Mouse (Mus musculus) kidney, adult 2 months (tissue): ENCODE results near the gene Ap2b1. TPM values are rescaled to one million over a fixed set of nuclear protein-coding genes. Genes with fewer than 3 reads are reported as not detected.

Experiments
- DNase-seq: peaks from one replicate; pipeline ENCODE4 v3.0.0; 2021
- H3K27ac ChIP-seq: fragments of 200-500 bp; 2 replicates; pipeline ENCODE4 v1.5.1; 2012; ENCODE audit warnings: low read depth, low read length, control low read depth, inconsistent platforms; ENCODE audit not compliant: insufficient read depth
- H3K27me3 ChIP-seq: fragments of 200-500 bp; replicated peaks from 2 replicates; pipeline ENCODE4 v1.6.1; 2012; ENCODE audit warnings: mild to moderate bottlenecking, moderate library complexity, low read length, inconsistent platforms; ENCODE audit not compliant: control insufficient read depth, insufficient read depth
- H3K36me3 ChIP-seq: fragments of 200-500 bp; 2 replicates; pipeline ENCODE4 v1.6.1; 2012; ENCODE audit warnings: mild to moderate bottlenecking, moderate library complexity, low read length, inconsistent platforms; ENCODE audit not compliant: control insufficient read depth, insufficient read depth
- H3K4me1 ChIP-seq: fragments of 200-500 bp; 2 replicates; pipeline ENCODE4 v1.6.1; 2011; ENCODE audit warnings: low read length; ENCODE audit not compliant: control insufficient read depth, insufficient read depth
- H3K4me3 ChIP-seq: fragments of 200-500 bp; 2 replicates; pipeline ENCODE4 v1.5.1; 2011; ENCODE audit warnings: mild to moderate bottlenecking, low read depth, low read length, control low read depth; ENCODE audit not compliant: insufficient read depth
- CTCF ChIP-seq: fragments of 200-500 bp; conservative IDR thresholded peaks from 2 replicates; pipeline ENCODE4 v1.5.1; 2011; ENCODE audit warnings: low read depth, mild to moderate bottlenecking, control low read depth, low read length, moderate library complexity, mixed read lengths; ENCODE audit not compliant: insufficient read depth, insufficient read length
- POLR2A ChIP-seq: fragments of 200-500 bp; IDR thresholded peaks from one replicate; pipeline ENCODE4 v1.6.1; 2011; ENCODE audit warnings: low read depth, low read length, control low read depth
- WGBS: fragments of 180-500 bp; shearing (Covaris S2); methylation state at CpG from one replicate; pipeline ENCODE4 v1.1.7; 2018; 5-methylcytosine and 5-hydroxymethylcytosine counted together
- polyA plus RNA-seq: library from polyadenylated mRNA; depleted of rRNA; stranded (reverse); fragments of >200 nt; gene quantifications from 2 replicates; pipeline ENCODE4 v1.2.3, GENCODE M21; 2012

The Ap2b1 gene
- polyA plus RNA-seq, 1 experiment = 37.4 TPM

DNA sequence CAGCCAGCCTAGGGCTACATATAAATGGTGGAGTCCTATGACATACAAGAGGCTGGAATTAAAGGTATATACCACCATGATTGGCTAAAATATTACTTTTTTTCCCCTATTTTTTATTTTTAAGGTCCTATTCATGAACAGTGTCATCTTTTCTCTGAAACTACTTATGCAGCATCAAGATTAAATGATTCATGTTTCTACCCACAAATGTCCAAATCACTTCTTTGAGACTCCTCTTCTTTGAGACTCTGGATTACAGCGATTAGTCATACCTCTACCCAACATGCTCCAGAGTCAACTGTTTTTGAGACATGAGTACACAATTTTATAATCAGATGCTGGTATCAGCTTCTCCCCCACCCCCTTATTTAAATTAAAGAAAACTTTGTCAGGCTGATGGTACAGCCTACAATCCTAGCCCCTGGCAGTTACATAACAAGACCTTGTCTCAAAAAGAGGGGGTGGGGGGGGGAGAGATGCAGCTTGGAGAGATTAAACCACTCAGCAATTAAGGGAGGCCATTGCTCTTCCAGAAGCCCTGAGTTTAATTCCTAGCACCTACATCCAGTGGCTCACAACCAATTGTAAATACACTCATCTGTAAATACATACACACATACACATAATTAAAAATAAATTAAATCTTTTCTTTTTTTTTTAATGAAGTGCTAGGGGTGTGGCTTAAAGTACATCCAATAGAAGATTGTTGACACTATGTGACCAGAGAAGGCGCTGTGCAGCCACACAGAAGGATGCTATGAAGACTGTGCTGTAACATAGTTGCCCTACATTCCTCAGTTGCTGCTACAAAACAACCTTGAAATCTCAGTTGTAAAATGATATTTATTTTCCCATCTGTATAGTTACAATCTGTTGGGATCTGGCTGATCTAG, 26.6 kb upstream of the Ap2b1 start:
- TF ChIP-seq POLR2A = no peak
- TF ChIP-seq CTCF = 0 out of 2 replicates have a peak, but pooled peaks have one; percentile 12
- Histone ChIP-seq H3K4me1 (no peaks in the 10 kb centered on the region), H3K27ac (no peak overlapping the region), H3K36me3 (no peaks in the 10 kb centered on the region), H3K4me3 (no peak overlapping the region), H3K27me3 (no peaks in the 10 kb centered on the region)
- WGBS = 13% methylated on average over 2 of the region's 2 CpGs
- peak; percentile 18 for DNase-seq

- DNase-seq = no peak
These were observed 22.6 kb upstream of the Ap2b1 start for GRCm38 (mm10) chr11:83276251-83276650.

DNA sequence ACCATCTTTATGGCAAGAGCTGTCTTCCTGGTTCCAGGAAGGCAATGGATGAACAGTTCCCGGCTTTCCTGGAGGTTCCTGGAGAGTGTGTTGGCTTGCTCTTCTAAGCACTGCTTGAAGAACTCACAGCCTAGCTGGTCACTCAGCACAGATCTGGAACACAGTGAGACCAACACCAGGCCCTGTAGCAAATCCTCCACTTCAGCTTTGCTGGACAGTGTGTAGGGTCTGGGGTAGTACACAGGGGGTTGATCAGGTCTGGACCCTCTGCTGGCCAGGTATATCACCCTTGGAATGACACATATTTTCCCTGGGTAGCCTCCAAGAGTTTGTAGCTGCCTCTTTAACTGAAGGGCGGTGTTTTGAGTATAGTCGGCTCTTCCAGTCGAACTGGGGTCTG, 19.8 kb upstream of the Ap2b1 start:
- TF ChIP-seq POLR2A (no peak), CTCF (no peak)

More at GRCm38 (mm10) chr11:83276251-83276650, 22.6 kb upstream of the Ap2b1 start:
- Histone ChIP-seq H3K27me3 (no peaks in the 10 kb centered on the region), H3K4me3 (no peak overlapping the region), H3K36me3 (no peaks in the 10 kb centered on the region), H3K4me1 (no peaks in the 10 kb centered on the region), H3K27ac (no peak overlapping the region)
- TF ChIP-seq POLR2A (no peak), CTCF (no peak)
- 68% methylated on average over 7 of the region's 7 CpGs for WGBS

DNA sequence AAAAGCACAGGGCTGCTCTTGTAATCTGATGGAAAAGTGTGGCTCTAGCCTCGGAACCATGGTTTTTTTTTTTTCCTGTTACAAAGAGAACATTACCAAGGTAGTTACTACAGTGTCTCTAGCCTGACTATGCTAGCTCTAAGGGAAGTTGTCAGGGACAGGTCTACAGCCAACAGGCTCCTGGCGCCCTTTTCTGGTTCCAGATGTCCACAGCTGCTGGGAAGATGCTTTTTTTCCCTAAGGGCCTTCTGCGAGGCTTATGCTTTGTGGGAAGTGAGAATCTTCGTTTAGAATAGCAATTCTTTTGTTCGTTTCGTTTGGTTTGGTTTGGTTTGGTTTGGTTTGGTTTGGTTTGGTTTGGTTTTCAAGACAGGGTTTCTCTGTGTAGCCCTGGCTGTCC, 19.1 kb upstream of the Ap2b1 start:
- no peak overlapping the region for H3K4me3 ChIP-seq
- no peak for DNase-seq
- H3K27ac ChIP-seq = no peak overlapping the region
- no peak for TF ChIP-seq POLR2A
- no peaks in the 10 kb centered on the region for H3K27me3 ChIP-seq
- H3K4me1 ChIP-seq = no peaks in the 10 kb centered on the region
- WGBS = 75% methylated on average over 6 of the region's 6 CpGs
- no peaks in the 10 kb centered on the region for H3K36me3 ChIP-seq

More for the DNA sequence above, 19.8 kb upstream of the Ap2b1 start:
- Histone ChIP-seq H3K27me3 (no peaks in the 10 kb centered on the region), H3K36me3 (no peaks in the 10 kb centered on the region), H3K27ac (no peak overlapping the region), H3K4me3 (no peak overlapping the region), H3K4me1 (no peaks in the 10 kb centered on the region)
- DNase-seq = no peak
- 85% methylated on average over 4 of the region's 4 CpGs for WGBS

GRCm38 (mm10) chr11:83282084-83282483, 16.7 kb upstream of the Ap2b1 start:
- no peak overlapping the region for H3K27ac ChIP-seq
- TF ChIP-seq POLR2A (no peak), CTCF (no peak)
- H3K36me3 ChIP-seq = no peaks in the 10 kb centered on the region
- no peak overlapping the region for H3K4me3 ChIP-seq
- no peaks in the 10 kb centered on the region for H3K4me1 ChIP-seq
- no peaks in the 10 kb centered on the region for H3K27me3 ChIP-seq
- 69% methylated on average over 2 of the region's 2 CpGs for WGBS
- no peak for DNase-seq

DNA sequence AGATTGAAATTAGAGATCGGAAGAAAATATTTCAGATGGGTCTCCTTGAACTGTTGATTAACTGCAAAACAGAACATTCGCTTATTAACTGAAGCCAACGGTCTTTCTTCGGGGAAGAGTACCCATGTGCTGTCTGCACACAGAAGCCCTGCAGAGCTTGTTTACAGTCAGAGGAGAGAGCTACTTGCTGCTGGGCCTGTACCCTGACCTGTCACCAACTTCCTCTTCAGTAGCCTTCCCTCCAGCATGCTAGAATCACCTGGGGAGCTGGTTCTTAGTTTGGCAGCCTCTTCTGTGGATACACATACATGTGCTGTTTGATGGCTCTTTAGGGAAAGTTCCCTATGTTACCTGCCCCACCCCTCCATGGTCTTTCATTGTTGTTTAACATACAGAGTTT, 13.2 kb upstream of the Ap2b1 start:
- H3K4me3 ChIP-seq = no peak overlapping the region
- H3K36me3 ChIP-seq = no peaks in the 10 kb centered on the region
- H3K4me1 ChIP-seq = no peaks in the 10 kb centered on the region
- no peaks in the 10 kb centered on the region for H3K27me3 ChIP-seq
- WGBS = 85% methylated on average over 4 of the region's 4 CpGs
- DNase-seq = no peak
- no peak overlapping the region for H3K27ac ChIP-seq
- TF ChIP-seq CTCF (no peak), POLR2A (no peak)

GRCm38 (mm10) chr11:83286566-83286965, 12.3 kb upstream of the Ap2b1 start, which contains the start of gene Slfn14:
Gene Slfn14 (minus strand): TSS chr11:83286726.
- TF ChIP-seq POLR2A = no peak
- TF ChIP-seq CTCF = no peak
- Histone ChIP-seq H3K4me1 (0 out of 2 replicates have a peak, but pooled peaks cover 2% of the 10 kb centered on the region), H3K36me3 (no peaks in the 10 kb centered on the region), H3K4me3 (no peak within 1 kb of the TSS), H3K27ac (no peak within 1 kb of the TSS), H3K27me3 (no peaks in the 10 kb centered on the region)
- no peak for DNase-seq
- 82% methylated on average over 1 of the region's 1 CpGs for WGBS
